Mouse (Mus musculus) embryonic facial prominence, embryonic 10.5 days (tissue): ENCODE results near the gene Fhdc1. TPM values are rescaled to one million over a fixed set of nuclear protein-coding genes. Genes with fewer than 3 reads are reported as not detected.

ENCODE experiments used
- DNase-seq: peaks from one replicate; pipeline ENCODE4 v3.0.0-alpha.2; 2017; ENCODE audit warnings: low spot score
- H3K27ac ChIP-seq: fragments of 300-500 bp; sonication (generic); replicated peaks from 2 replicates; pipeline ENCODE4 v1.5.1; 2016; ENCODE audit warnings: mild to moderate bottlenecking
- H3K27me3 ChIP-seq: fragments of 300-500 bp; sonication (generic); replicated peaks from 2 replicates; pipeline ENCODE4 v1.6.1; 2016; ENCODE audit warnings: low read depth, mild to moderate bottlenecking; ENCODE audit not compliant: poor library complexity, severe bottlenecking
- H3K36me3 ChIP-seq: fragments of 300-500 bp; sonication (generic); replicated peaks from 2 replicates; pipeline ENCODE4 v1.6.1; 2016; ENCODE audit warnings: mild to moderate bottlenecking, moderate library complexity
- H3K4me1 ChIP-seq: fragments of 300-500 bp; sonication (generic); 2 replicates; pipeline ENCODE4 v1.6.1; 2016
- H3K4me3 ChIP-seq: fragments of 300-500 bp; sonication (generic); 2 replicates; pipeline ENCODE4 v1.5.1; 2016; ENCODE audit warnings: mild to moderate bottlenecking, moderate library complexity
- H3K9me3 ChIP-seq: fragments of 300-500 bp; sonication (generic); 2 replicates; pipeline ENCODE4 v1.6.1; 2016; ENCODE audit warnings: mild to moderate bottlenecking
- WGBS: fragments of 180-500 bp; shearing (Covaris S2); methylation state at CpG from one replicate; pipeline ENCODE4 v1.1.7; 2016; 5-methylcytosine and 5-hydroxymethylcytosine counted together
- polyA plus RNA-seq: library from polyadenylated mRNA; unstranded; fragments of >200 nt; fragmentation: Nextera tagmentation; extraction: Ambion mirVana; gene quantifications from 2 replicates; pipeline ENCODE4 v1.2.1, GENCODE M21; 2016

The Fhdc1 gene
- polyA plus RNA-seq, 1 experiment from 2014 or later, result 5.7 TPM

DNA sequence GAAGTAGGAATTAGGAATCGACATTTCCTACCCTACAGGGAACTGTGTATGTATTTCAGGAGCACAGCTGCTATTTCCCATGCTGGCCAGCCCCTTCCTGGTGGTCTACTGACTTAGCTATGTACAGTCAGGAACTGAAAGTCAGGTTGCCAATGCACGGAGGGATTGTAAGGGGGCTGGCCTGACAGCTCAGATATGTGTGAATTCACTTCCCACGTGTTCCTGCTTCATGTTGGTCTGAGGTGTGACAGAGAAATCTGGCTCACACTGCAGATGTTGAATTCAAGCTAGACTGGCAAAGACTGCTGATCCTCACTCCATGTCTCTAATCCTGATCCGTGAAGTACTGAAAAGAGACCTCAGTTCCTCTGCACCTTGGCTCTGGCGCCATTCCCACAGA, 57.9 kb downstream of the Fhdc1 start:
- Histone ChIP-seq H3K4me1 (peaks cover 13% of the 10 kb centered on the region; the same call in 1 of the 2 replicates), H3K4me3 (no peak overlapping the region), H3K9me3 (no peaks in the 10 kb centered on the region), H3K27ac (no peak overlapping the region), H3K36me3 (no peaks in the 10 kb centered on the region), H3K27me3 (no peaks in the 10 kb centered on the region)
- WGBS, result 81% methylated on average over 5 of the region's 5 CpGs
- DNase-seq, result no peak

GRCm38 (mm10) chr3:84413868-84414267, 66.4 kb downstream of the Fhdc1 start:
- Histone ChIP-seq H3K27me3 (no peaks in the 10 kb centered on the region), H3K27ac (no peak overlapping the region; the same call in 1 of the 2 replicates), H3K4me3 (no peak overlapping the region), H3K4me1 (peaks cover 25% of the 10 kb centered on the region), H3K9me3 (no peaks in the 10 kb centered on the region), H3K36me3 (no peaks in the 10 kb centered on the region)
- no peak for DNase-seq
- 85% methylated on average over 4 of the region's 4 CpGs for WGBS

DNA sequence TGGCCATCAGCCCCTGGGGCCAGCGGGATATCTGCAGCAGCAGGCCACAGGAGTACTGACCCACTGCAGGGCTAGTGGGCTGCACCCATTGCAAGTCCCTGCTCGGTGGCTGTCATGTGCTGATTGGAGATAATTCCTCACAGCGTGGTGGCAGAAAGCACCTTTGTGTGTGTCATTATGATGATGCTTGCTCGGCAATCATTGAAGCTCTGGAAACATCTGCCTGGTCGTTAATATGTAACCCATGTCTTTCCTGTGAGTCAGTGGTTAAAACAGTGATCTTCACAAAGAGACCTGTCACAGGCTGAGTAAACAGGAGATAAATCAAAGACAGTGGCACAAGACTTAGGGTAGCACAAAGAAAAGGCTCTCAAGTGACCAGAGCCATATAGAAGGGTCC, 67.3 kb downstream of the Fhdc1 start:
- Histone ChIP-seq H3K9me3 (no peaks in the 10 kb centered on the region), H3K36me3 (no peaks in the 10 kb centered on the region), H3K27ac (no peak overlapping the region), H3K4me1 (peaks cover 31% of the 10 kb centered on the region), H3K4me3 (no peak overlapping the region), H3K27me3 (no peaks in the 10 kb centered on the region)
- WGBS, result 73% methylated on average over 5 of the region's 5 CpGs
- no peak for DNase-seq

GRCm38 (mm10) chr3:84409474-84409862, 70.8 kb downstream of the Fhdc1 start:
- peaks cover 7% of the 10 kb centered on the region; the same call in 1 of the 2 replicates for H3K27me3 ChIP-seq
- WGBS, result 76% methylated on average over 3 of the region's 3 CpGs
- no peaks in the 10 kb centered on the region for H3K36me3 ChIP-seq
- peak overlapping the region; percentile 1; the same call in 1 of the 2 replicates for H3K27ac ChIP-seq
- DNase-seq, result no peak
- H3K4me1 ChIP-seq, result peaks cover 47% of the 10 kb centered on the region
- no peaks in the 10 kb centered on the region for H3K9me3 ChIP-seq
- no peak overlapping the region for H3K4me3 ChIP-seq

DNA sequence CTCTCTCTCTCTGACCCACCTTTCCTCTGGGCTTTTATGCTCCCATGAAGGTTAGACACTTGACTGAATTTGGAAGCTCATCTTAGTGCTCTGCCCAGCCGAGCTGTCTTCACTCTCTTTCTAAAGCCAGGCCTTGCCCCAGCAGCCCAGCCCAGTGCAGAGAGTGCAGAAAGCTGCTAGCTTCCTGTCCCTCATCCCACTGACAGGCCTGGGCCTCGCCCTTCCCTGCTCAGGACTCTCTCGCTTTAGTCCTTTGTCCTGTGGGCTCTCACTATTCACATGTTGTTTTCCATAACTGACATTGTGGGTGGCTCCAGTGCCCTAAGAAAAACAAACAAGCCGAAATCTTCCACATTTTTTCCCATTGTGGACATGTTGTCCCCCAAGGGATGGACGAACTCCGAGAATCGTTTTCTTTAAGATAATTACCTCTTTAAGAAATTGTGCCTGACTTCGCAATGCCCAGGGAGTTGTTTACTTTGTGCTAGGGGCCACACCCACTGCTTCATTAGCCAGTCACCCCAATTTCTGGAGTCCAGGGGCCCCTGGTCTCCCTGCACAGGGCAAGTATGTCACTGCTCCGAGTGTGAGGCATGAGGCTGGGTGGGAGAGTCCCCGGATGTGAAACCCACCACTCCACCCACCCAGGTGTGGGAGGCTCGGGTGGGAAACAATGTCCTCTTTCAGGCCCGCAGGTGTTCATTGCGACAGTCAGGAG, 71.3 kb downstream of the Fhdc1 start:
- Histone ChIP-seq H3K27me3 (peaks cover 12% of the 10 kb centered on the region), H3K4me3 (no peak overlapping the region), H3K36me3 (no peaks in the 10 kb centered on the region), H3K27ac (peak overlapping the region; percentile 57), H3K9me3 (no peaks in the 10 kb centered on the region), H3K4me1 (peaks cover 48% of the 10 kb centered on the region)
- DNase-seq, result no peak
- WGBS, result 40% methylated on average over 13 of the region's 13 CpGs

DNA sequence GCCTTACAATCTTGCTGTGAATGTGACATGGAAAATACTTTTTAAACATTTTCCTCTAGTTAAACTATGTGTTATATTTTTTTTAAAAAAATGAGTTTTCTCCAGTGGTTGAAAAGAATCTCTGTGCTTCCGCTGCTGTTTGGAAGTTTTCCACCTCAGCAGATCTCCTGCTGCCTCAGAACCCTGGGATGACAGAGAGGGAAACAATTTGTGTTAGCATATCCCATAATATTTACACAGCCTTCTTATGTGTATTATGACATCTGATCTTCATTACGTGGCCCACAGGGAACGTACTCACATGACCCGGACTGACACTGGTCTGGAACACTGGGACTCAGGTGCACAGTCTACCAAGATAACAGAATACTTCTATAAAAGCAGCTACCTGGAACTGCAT, 74.7 kb downstream of the Fhdc1 start:
- no peak for DNase-seq
- 79% methylated on average over 4 of the region's 4 CpGs for WGBS
- Histone ChIP-seq H3K27me3 (peaks cover 14% of the 10 kb centered on the region), H3K9me3 (no peaks in the 10 kb centered on the region), H3K4me1 (peaks cover 42% of the 10 kb centered on the region), H3K4me3 (no peak overlapping the region), H3K36me3 (no peaks in the 10 kb centered on the region), H3K27ac (no peak overlapping the region)

DNA sequence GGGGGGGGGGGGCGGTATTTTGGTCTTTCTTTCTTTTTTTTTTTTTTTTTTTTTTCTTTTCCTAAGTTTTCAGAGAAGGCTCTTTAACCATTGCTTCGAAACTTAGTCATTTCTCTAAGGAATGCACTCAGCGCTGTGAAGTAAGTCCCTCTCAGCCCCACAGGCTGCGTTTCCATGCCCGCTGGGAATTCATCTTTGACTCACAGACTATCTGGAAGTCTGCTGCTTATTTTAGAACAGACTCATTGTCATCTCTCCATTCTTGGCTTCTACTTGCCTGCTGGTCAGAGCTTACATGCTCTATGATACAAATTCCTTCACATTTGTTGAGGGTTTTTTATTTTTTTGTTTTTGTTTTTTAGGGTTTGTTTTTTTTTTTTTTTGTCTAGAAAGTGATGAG, 76.8 kb downstream of the Fhdc1 start:
- no peaks in the 10 kb centered on the region for H3K9me3 ChIP-seq
- WGBS, result 52% methylated on average over 5 of the region's 5 CpGs
- no peak overlapping the region for H3K27ac ChIP-seq
- H3K4me1 ChIP-seq, result peaks cover 31% of the 10 kb centered on the region
- no peak overlapping the region for H3K4me3 ChIP-seq
- peaks cover 14% of the 10 kb centered on the region for H3K27me3 ChIP-seq
- no peaks in the 10 kb centered on the region for H3K36me3 ChIP-seq
- no peak for DNase-seq

- WGBS, result 45% methylated on average over 2 of the region's 2 CpGs
- no peak for DNase-seq
- H3K9me3 ChIP-seq, result no peaks in the 10 kb centered on the region
- H3K36me3 ChIP-seq, result no peaks in the 10 kb centered on the region
- no peak overlapping the region for H3K4me3 ChIP-seq
- peaks cover 26% of the 10 kb centered on the region; the same call in 1 of the 2 replicates for H3K4me1 ChIP-seq
- peaks cover 14% of the 10 kb centered on the region for H3K27me3 ChIP-seq
- no peak overlapping the region for H3K27ac ChIP-seq
Observed at GRCm38 (mm10) chr3:84402716-84403115, 77.5 kb downstream of the Fhdc1 start.

DNA sequence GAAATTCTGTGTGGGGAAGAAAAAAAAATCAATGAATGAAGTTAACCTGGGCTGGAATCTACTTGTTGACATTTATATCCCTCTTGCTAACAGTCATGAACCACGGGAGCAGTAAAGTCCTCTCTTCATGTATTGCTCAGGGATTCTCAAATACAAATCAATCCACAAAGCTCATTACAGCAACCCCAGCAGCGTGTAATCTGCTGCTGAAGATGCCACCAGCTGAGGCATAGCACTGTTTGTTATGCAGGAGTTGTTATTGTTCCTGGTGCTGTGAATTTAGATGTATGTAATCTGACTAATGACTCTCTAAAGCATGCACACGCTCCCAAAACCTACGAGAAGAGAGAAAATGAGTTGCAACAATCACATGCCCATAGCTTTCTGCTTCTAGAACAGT, 82.3 kb downstream of the Fhdc1 start:
- Histone ChIP-seq H3K27ac (no peak overlapping the region), H3K4me1 (peaks cover 7% of the 10 kb centered on the region; the same call in 1 of the 2 replicates), H3K4me3 (no peak overlapping the region), H3K9me3 (no peaks in the 10 kb centered on the region), H3K36me3 (no peaks in the 10 kb centered on the region), H3K27me3 (no peaks in the 10 kb centered on the region)
- DNase-seq, result no peak
- WGBS, result 81% methylated on average over 4 of the region's 4 CpGs

GRCm38 (mm10) chr3:84396240-84396639, 84.0 kb downstream of the Fhdc1 start:
- no peaks in the 10 kb centered on the region for H3K27me3 ChIP-seq
- no peak overlapping the region for H3K4me3 ChIP-seq
- no peaks in the 10 kb centered on the region for H3K36me3 ChIP-seq
- H3K9me3 ChIP-seq, result no peaks in the 10 kb centered on the region
- WGBS, result 84% methylated on average over 2 of the region's 2 CpGs
- H3K27ac ChIP-seq, result no peak overlapping the region
- DNase-seq, result no peak
- no peaks in the 10 kb centered on the region for H3K4me1 ChIP-seq

GRCm38 (mm10) chr3:84395840-84396239, 84.4 kb downstream of the Fhdc1 start:
- Histone ChIP-seq H3K4me1 (no peaks in the 10 kb centered on the region), H3K4me3 (no peak overlapping the region), H3K36me3 (no peaks in the 10 kb centered on the region), H3K9me3 (0 out of 2 replicates have a peak, but pooled peaks cover 3% of the 10 kb centered on the region), H3K27ac (no peak overlapping the region), H3K27me3 (no peaks in the 10 kb centered on the region)
- DNase-seq, result no peak

- H3K27ac ChIP-seq, result no peak overlapping the region
- no peaks in the 10 kb centered on the region for H3K27me3 ChIP-seq
- H3K4me3 ChIP-seq, result no peak overlapping the region
- 0 out of 2 replicates have a peak, but pooled peaks cover 4% of the 10 kb centered on the region for H3K9me3 ChIP-seq
- no peaks in the 10 kb centered on the region for H3K36me3 ChIP-seq
- no peak for DNase-seq
- 80% methylated on average over 8 of the region's 8 CpGs for WGBS
- H3K4me1 ChIP-seq, result no peaks in the 10 kb centered on the region
Observed at GRCm38 (mm10) chr3:84394841-84395447, 85.3 kb downstream of the Fhdc1 start.
